Mouse (Mus musculus) midbrain, postnatal 0 days (tissue): ENCODE results near the gene Sae1. TPM values are rescaled to one million over a fixed set of nuclear protein-coding genes. Genes with fewer than 3 reads are reported as not detected.
"Not testable (repeated sequence)": the region's sequence is repeated elsewhere in the genome, so short reads cannot be mapped to it uniquely, and the experiment has no call there.

Experiments used
- ATAC-seq: fragments of 200-750 bp; cut with Nextera tagmentation; 2 replicates; pipeline ENCODE4 v1.8.0; 2017; ENCODE audit warnings: moderate number of reproducible peaks, mild to moderate bottlenecking, moderate TSS enrichment, moderate library complexity; ENCODE audit not compliant: low FRiP score
- DNase-seq: peaks from one replicate; pipeline ENCODE4 v3.0.0-alpha.2; 2015; ENCODE audit warnings: low spot score
- H3K27ac ChIP-seq: fragments of 300-500 bp; sonication (generic); 2 replicates; pipeline ENCODE4 v1.5.1; 2014; ENCODE audit warnings: low read depth, mild to moderate bottlenecking, low read length, mixed read lengths
- H3K27me3 ChIP-seq: fragments of 300-500 bp; sonication (generic); 2 replicates; pipeline ENCODE4 v1.6.1; 2014; ENCODE audit warnings: low read length, control low read depth, mixed read lengths; ENCODE audit not compliant: insufficient read depth
- H3K36me3 ChIP-seq: fragments of 300-500 bp; sonication (generic); 2 replicates; pipeline ENCODE4 v1.6.1; 2014; ENCODE audit warnings: low read length, control low read depth, mixed read lengths; ENCODE audit not compliant: insufficient read depth
- H3K4me1 ChIP-seq: fragments of 300-500 bp; sonication (generic); 2 replicates; pipeline ENCODE4 v1.6.1; 2014; ENCODE audit warnings: mild to moderate bottlenecking, control low read depth, antibody characterized with exemption, low read length, mixed read lengths; ENCODE audit not compliant: insufficient read depth
- H3K4me2 ChIP-seq: fragments of 300-500 bp; sonication (generic); 2 replicates; pipeline ENCODE4 v1.6.1; 2014; ENCODE audit warnings: low read depth, mild to moderate bottlenecking, low read length, mixed read lengths; ENCODE audit not compliant: poor library complexity, severe bottlenecking
- H3K4me3 ChIP-seq: fragments of 300-500 bp; sonication (generic); 2 replicates; pipeline ENCODE4 v1.5.1; 2014; ENCODE audit warnings: low read depth, mild to moderate bottlenecking, low read length, moderate library complexity
- H3K9ac ChIP-seq: fragments of 300-500 bp; sonication (generic); replicated peaks from 2 replicates; pipeline ENCODE4 v1.6.1; 2014; ENCODE audit warnings: mild to moderate bottlenecking, low read length, moderate library complexity, mixed read lengths; ENCODE audit not compliant: poor library complexity, severe bottlenecking
- H3K9me3 ChIP-seq: fragments of 300-500 bp; sonication (generic); 2 replicates; pipeline ENCODE4 v1.6.1; 2016; ENCODE audit warnings: low read length, control low read depth
- CTCF ChIP-seq: IDR thresholded peaks from 2 replicates; pipeline ENCODE4 v1.5.1; 2016; ENCODE audit warnings: antibody characterized with exemption, mild to moderate bottlenecking
- WGBS: fragments of 180-500 bp; shearing (Covaris S2); extraction: QIAGEN DNeasy Blood & Tissue Kit; methylation state at CpG from one replicate; pipeline ENCODE4 v1.1.7; 2014; 5-methylcytosine and 5-hydroxymethylcytosine counted together
- polyA plus RNA-seq: library from polyadenylated mRNA; unstranded; fragments of >200 nt; fragmentation: Nextera tagmentation; extraction: Ambion mirVana; gene quantifications from 2 replicates; pipeline ENCODE4 v1.2.1, GENCODE M21; 2015
- total RNA-seq: library from RNA; depleted of rRNA; stranded (reverse); fragments of >200 nt; gene quantifications from 2 replicates; pipeline ENCODE4 v1.2.3, GENCODE M21; 2014

The Sae1 gene
- total and polyA plus RNA-seq, 2 experiments from 2014 or later: 84.6 to 195 TPM

DNA sequence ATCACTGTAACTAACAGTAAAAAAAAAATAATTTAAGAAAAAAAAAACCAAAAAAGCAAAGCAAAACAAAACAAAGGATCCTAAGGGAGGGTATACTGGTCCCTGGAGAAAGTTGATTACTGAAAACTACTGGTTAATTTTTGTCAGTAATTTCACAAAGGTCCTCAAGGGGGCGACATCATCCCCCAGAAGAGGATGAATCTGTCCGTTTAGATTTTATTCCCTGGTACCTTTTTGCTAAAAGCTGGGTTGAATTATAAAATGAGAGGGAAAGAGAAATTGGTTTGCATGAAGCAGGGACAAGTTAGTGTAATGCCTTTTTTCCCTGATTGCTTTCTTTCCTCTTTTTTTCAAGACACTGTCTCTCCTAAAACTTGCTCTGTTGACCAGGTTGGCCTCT is 8.3 kb upstream of the Sae1 start:
- ATAC-seq (no peak), DNase-seq (peak; percentile 65)
- Histone ChIP-seq H3K36me3 (no peaks in the 10 kb centered on the region), H3K27me3 (no peaks in the 10 kb centered on the region), H3K9ac (no peak overlapping the region), H3K4me2 (no peak overlapping the region), H3K9me3 (no peaks in the 10 kb centered on the region), H3K27ac (0 out of 2 replicates have a peak overlapping the region, but pooled peaks have one; percentile 34), H3K4me3 (no peak overlapping the region), H3K4me1 (no peaks in the 10 kb centered on the region)
- WGBS: 0% methylated on average over 2 of the region's 2 CpGs
- peak; percentile 85 for TF ChIP-seq CTCF

GRCm38 (mm10) chr7:16392923-16393322 is 5.3 kb upstream of the Sae1 start:
- H3K9ac ChIP-seq: no peak overlapping the region
- no peak overlapping the region for H3K4me2 ChIP-seq
- H3K9me3 ChIP-seq: no peaks in the 10 kb centered on the region
- TF ChIP-seq CTCF: no peak
- ATAC-seq (no peak), DNase-seq (no peak)
- H3K4me1 ChIP-seq: no peaks in the 10 kb centered on the region
- H3K27me3 ChIP-seq: no peaks in the 10 kb centered on the region
- WGBS: 45% methylated on average over 4 of the region's 4 CpGs
- H3K4me3 ChIP-seq: no peak overlapping the region
- H3K27ac ChIP-seq: no peak overlapping the region
- no peaks in the 10 kb centered on the region for H3K36me3 ChIP-seq

DNA sequence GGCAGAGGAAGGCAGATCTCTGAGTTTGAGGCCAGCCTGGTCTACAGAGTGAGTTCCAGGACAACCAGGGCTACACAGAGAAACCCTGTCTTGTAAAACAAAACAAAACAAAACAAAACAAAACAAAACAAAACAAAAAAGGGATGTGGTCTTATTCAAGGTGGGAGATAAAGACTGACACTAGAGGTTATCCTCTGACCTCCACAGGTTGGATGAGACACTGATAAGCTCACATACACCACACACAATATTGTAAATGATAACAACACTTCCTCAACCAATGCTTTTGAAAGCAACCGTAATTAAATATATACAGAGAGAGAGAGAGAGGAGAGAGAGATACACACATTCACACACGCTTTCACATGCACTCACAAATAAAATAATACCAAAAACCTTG is 2.3 kb upstream of the Sae1 start:
- H3K4me3 ChIP-seq, H3K9me3 ChIP-seq, DNase-seq, H3K4me1 ChIP-seq, H3K27me3 ChIP-seq, H3K36me3 ChIP-seq, H3K4me2 ChIP-seq, ATAC-seq, H3K9ac ChIP-seq, H3K27ac ChIP-seq: not testable (repeated sequence)
- WGBS: 82% methylated on average over 2 of the region's 2 CpGs

DNA sequence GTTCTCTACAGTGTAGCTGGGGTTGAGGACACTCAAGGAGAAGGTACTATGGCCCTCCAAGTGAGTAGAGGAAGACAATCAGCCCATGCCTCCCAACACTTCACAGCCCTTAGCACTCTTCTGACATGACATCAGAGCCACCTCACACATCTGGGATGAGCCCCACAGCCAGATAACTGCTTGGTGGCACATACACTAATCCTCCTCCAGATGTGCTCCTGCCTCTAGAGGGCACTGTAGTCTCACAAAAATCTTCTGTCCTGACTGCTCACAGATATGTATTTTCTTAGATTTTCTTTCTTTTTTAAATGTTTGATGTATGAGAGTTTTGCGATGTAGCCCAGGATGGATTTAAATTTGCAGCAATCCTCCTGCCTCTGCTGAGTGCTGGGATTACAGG is 11.1 kb downstream of the Sae1 start:
- H3K9me3 ChIP-seq: no peaks in the 10 kb centered on the region
- TF ChIP-seq CTCF: peak; percentile 61
- no peak overlapping the region for H3K9ac ChIP-seq
- H3K4me3 ChIP-seq: no peak overlapping the region
- ATAC-seq: no peak
- peak; percentile 22 for DNase-seq
- H3K4me2 ChIP-seq: no peak overlapping the region
- no peak overlapping the region for H3K27ac ChIP-seq
- no peaks in the 10 kb centered on the region for H3K27me3 ChIP-seq
- no peaks in the 10 kb centered on the region for H3K4me1 ChIP-seq
- peaks cover 30% of the 10 kb centered on the region for H3K36me3 ChIP-seq
- 94% methylated on average over 1 of the region's 1 CpGs for WGBS

DNA sequence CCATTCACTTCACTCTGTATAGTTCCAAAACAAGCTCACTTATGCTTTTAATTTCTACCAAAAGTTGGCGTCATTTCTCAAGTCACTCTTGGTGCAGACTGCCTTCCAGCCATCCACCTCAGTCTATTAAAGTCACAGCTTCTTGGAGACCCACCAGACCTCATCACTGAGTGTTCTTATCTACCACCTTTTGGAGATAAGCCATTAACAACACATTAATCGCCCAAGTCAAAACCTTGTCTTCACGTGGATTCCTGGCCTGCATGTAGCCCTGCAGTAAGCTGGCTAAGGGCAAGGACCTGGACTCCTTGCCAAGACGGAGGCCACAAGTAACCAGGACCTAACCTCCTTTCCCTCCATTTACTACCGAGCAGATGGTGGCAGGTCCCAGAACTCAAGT is 12.6 kb downstream of the Sae1 start:
- TF ChIP-seq CTCF: no peak
- Histone ChIP-seq H3K27me3 (no peaks in the 10 kb centered on the region), H3K9me3 (no peaks in the 10 kb centered on the region), H3K36me3 (peaks cover 30% of the 10 kb centered on the region), H3K9ac (no peak overlapping the region), H3K4me1 (no peaks in the 10 kb centered on the region), H3K4me2 (no peak overlapping the region), H3K4me3 (no peak overlapping the region), H3K27ac (no peak overlapping the region)
- 93% methylated on average over 5 of the region's 5 CpGs for WGBS
- DNase-seq: no peak
- no peak for ATAC-seq

- WGBS: 57% methylated on average over 2 of the region's 2 CpGs
- no peak overlapping the region for H3K4me2 ChIP-seq
- peaks cover 30% of the 10 kb centered on the region for H3K36me3 ChIP-seq
- H3K9ac ChIP-seq: no peak overlapping the region
- peak; percentile 69 for TF ChIP-seq CTCF
- no peaks in the 10 kb centered on the region for H3K4me1 ChIP-seq
- no peak overlapping the region for H3K4me3 ChIP-seq
- DNase-seq (peak; percentile 41), ATAC-seq (no peak)
- no peaks in the 10 kb centered on the region for H3K27me3 ChIP-seq
- no peak overlapping the region for H3K27ac ChIP-seq
- no peaks in the 10 kb centered on the region for H3K9me3 ChIP-seq
Observed at GRCm38 (mm10) chr7:16373719-16374118, 13.9 kb downstream of the Sae1 start.

- WGBS: 89% methylated on average over 2 of the region's 2 CpGs
- no peaks in the 10 kb centered on the region for H3K4me1 ChIP-seq
- no peak for TF ChIP-seq CTCF
- H3K4me3 ChIP-seq: no peak overlapping the region
- H3K9me3 ChIP-seq: no peaks in the 10 kb centered on the region
- H3K27ac ChIP-seq: no peak overlapping the region
- H3K9ac ChIP-seq: no peak overlapping the region
- H3K27me3 ChIP-seq: no peaks in the 10 kb centered on the region
- ATAC-seq (no peak), DNase-seq (no peak)
- peaks cover 25% of the 10 kb centered on the region for H3K36me3 ChIP-seq
- H3K4me2 ChIP-seq: no peak overlapping the region
Observed at GRCm38 (mm10) chr7:16370596-16370995, 17.0 kb downstream of the Sae1 start.
